Mouse (Mus musculus) limb, embryonic 14.5 days (tissue): ENCODE data around the gene Inhbe. TPM values are rescaled to one million over a fixed set of nuclear protein-coding genes. Genes with fewer than 3 reads are reported as not detected.
A peak's percentile ranks its signal among the peaks of the same experiment; 100 is the strongest.

Experiments used
- ATAC-seq: fragments of 200-750 bp; cut with Nextera tagmentation; 2 replicates; pipeline ENCODE4 v1.8.0; 2017; ENCODE audit warnings: low read depth, moderate number of reproducible peaks, moderate TSS enrichment; ENCODE audit not compliant: low FRiP score
- DNase-seq: peaks from one replicate; pipeline ENCODE4 v3.0.0-alpha.2; 2015; ENCODE audit warnings: low spot score
- H3K27ac ChIP-seq: fragments of 300-500 bp; sonication (generic); replicated peaks from 2 replicates; pipeline ENCODE4 v1.5.1; 2014; ENCODE audit warnings: low read depth, mild to moderate bottlenecking, low read length, moderate library complexity, mixed read lengths
- H3K27me3 ChIP-seq: fragments of 300-500 bp; sonication (generic); 2 replicates; pipeline ENCODE4 v1.6.1; 2014; ENCODE audit warnings: low read length, mixed read lengths; ENCODE audit not compliant: control insufficient read depth, insufficient read depth
- H3K36me3 ChIP-seq: fragments of 300-500 bp; sonication (generic); 2 replicates; pipeline ENCODE4 v1.6.1; 2014; ENCODE audit warnings: mild to moderate bottlenecking, low read length, moderate library complexity, mixed read lengths; ENCODE audit not compliant: control insufficient read depth, insufficient read depth
- H3K4me1 ChIP-seq: fragments of 300-500 bp; sonication (generic); 2 replicates; pipeline ENCODE4 v1.6.1; 2014; ENCODE audit warnings: antibody characterized with exemption, low read length, mixed read lengths; ENCODE audit not compliant: control insufficient read depth, insufficient read depth
- H3K4me2 ChIP-seq: fragments of 300-500 bp; sonication (generic); replicated peaks from 2 replicates; pipeline ENCODE4 v1.6.1; 2014; ENCODE audit warnings: low read depth, mild to moderate bottlenecking, low read length, moderate library complexity; ENCODE audit not compliant: severe bottlenecking
- H3K4me3 ChIP-seq: fragments of 300-500 bp; sonication (generic); replicated peaks from 2 replicates; pipeline ENCODE4 v1.5.1; 2014; ENCODE audit warnings: low read length
- H3K9ac ChIP-seq: fragments of 300-500 bp; sonication (generic); 2 replicates; pipeline ENCODE4 v1.6.1; 2014; ENCODE audit warnings: mild to moderate bottlenecking, low read depth, low read length, moderate library complexity; ENCODE audit not compliant: severe bottlenecking
- H3K9me3 ChIP-seq: fragments of 300-500 bp; sonication (generic); 2 replicates; pipeline ENCODE4 v1.6.1; 2016; ENCODE audit warnings: low read length; ENCODE audit not compliant: control insufficient read depth
- POLR2A ChIP-seq: fragments of 200-500 bp; IDR thresholded peaks from 2 replicates; pipeline ENCODE4 v1.8.0; 2012; ENCODE audit warnings: inconsistent platforms, mild to moderate bottlenecking, moderate library complexity, borderline replicate concordance; ENCODE audit not compliant: insufficient read depth, insufficient read length; ENCODE audit errors: extremely low read depth
- WGBS: fragments of 180-500 bp; shearing (Covaris S2); extraction: QIAGEN DNeasy Blood & Tissue Kit; methylation state at CpG from one replicate; pipeline ENCODE4 v1.1.7; 2014; 5-methylcytosine and 5-hydroxymethylcytosine counted together
- polyA plus RNA-seq, 2 experiments: library from polyadenylated mRNA; depleted of rRNA in 1 of 2; stranded (reverse) in 1 of 2; unstranded in 1 of 2; fragments of >200 nt; fragmentation: Nextera tagmentation in 1 of 2; extraction: Ambion mirVana in 1 of 2; gene quantifications; 2 replicates each; pipeline versions ENCODE4 v1.2.1 to v1.2.3; 2012 to 2014

Gene Inhbe
- polyA plus RNA-seq, 2 experiments = not detected

GRCm38 (mm10) chr10:127346173-127346572, 8.0 kb downstream of the Inhbe start:
- no peaks in the 10 kb centered on the region for H3K36me3 ChIP-seq
- H3K4me2 ChIP-seq = no peak overlapping the region
- no peak for TF ChIP-seq POLR2A
- 82% methylated on average over 3 of the region's 3 CpGs for WGBS
- DNase-seq = no peak
- H3K9ac ChIP-seq = no peak overlapping the region
- 0 out of 2 replicates have a peak, but pooled peaks cover 3% of the 10 kb centered on the region for H3K4me1 ChIP-seq
- H3K4me3 ChIP-seq = no peak overlapping the region
- no peaks in the 10 kb centered on the region for H3K27me3 ChIP-seq
- ATAC-seq = no peak
- no peak overlapping the region for H3K27ac ChIP-seq
- no peaks in the 10 kb centered on the region for H3K9me3 ChIP-seq

GRCm38 (mm10) chr10:127343029-127343428, 11.2 kb downstream of the Inhbe start:
- no peaks in the 10 kb centered on the region for H3K27me3 ChIP-seq
- no peak for ATAC-seq
- DNase-seq = no peak
- no peak overlapping the region for H3K4me3 ChIP-seq
- WGBS = 71% methylated on average over 3 of the region's 3 CpGs
- no peak overlapping the region for H3K9ac ChIP-seq
- no peak overlapping the region for H3K27ac ChIP-seq
- no peaks in the 10 kb centered on the region for H3K36me3 ChIP-seq
- no peak for TF ChIP-seq POLR2A
- no peaks in the 10 kb centered on the region for H3K9me3 ChIP-seq
- no peaks in the 10 kb centered on the region for H3K4me1 ChIP-seq
- H3K4me2 ChIP-seq = no peak overlapping the region

- DNase-seq (peak; percentile 85), ATAC-seq (peak; percentile 36)
- H3K27ac ChIP-seq = peak within 1 kb of the TSS; percentile 95
- no peaks in the 10 kb centered on the region for H3K9me3 ChIP-seq
- peak within 1 kb of the TSS; percentile 59 for H3K9ac ChIP-seq
- H3K4me2 ChIP-seq = peak within 1 kb of the TSS; percentile 92
- no peaks in the 10 kb centered on the region for H3K27me3 ChIP-seq
- no peak for TF ChIP-seq POLR2A
- H3K4me3 ChIP-seq = peak within 1 kb of the TSS; percentile 50
- WGBS = under 1% methylated on average over 29 of the region's 29 CpGs
- H3K36me3 ChIP-seq = 0 out of 2 replicates have a peak, but pooled peaks cover 9% of the 10 kb centered on the region
- H3K4me1 ChIP-seq = no peaks in the 10 kb centered on the region
These were observed 12.1 kb downstream of the Inhbe start, which contains the start of gene Gli1 for GRCm38 (mm10) chr10:127341891-127342639. Gene Gli1 (minus strand): TSS chr10:127341974.

- WGBS = 0% methylated on average over 8 of the region's 11 CpGs
- peak overlapping the region; percentile 59 for H3K9ac ChIP-seq
- ATAC-seq (no peak), DNase-seq (no peak)
- H3K4me1 ChIP-seq = no peaks in the 10 kb centered on the region
- no peaks in the 10 kb centered on the region for H3K9me3 ChIP-seq
- H3K27me3 ChIP-seq = no peaks in the 10 kb centered on the region
- peak overlapping the region; percentile 50 for H3K4me3 ChIP-seq
- H3K36me3 ChIP-seq = peaks cover 16% of the 10 kb centered on the region; the same call in 1 of the 2 replicates
- peak overlapping the region; percentile 95 for H3K27ac ChIP-seq
- TF ChIP-seq POLR2A = no peak
- H3K4me2 ChIP-seq = peak overlapping the region; percentile 92
These were observed 12.9 kb downstream of the Inhbe start for GRCm38 (mm10) chr10:127341360-127341690.

GRCm38 (mm10) chr10:127340577-127341359, 13.4 kb downstream of the Inhbe start:
- TF ChIP-seq POLR2A = no peak
- Histone ChIP-seq H3K4me3 (peak overlapping the region; percentile 50), H3K4me2 (peak overlapping the region; percentile 92), H3K9me3 (no peaks in the 10 kb centered on the region), H3K36me3 (peaks cover 22% of the 10 kb centered on the region; the same call in 1 of the 2 replicates), H3K27ac (peak overlapping the region; percentile 95), H3K4me1 (no peaks in the 10 kb centered on the region), H3K9ac (peak overlapping the region; percentile 59), H3K27me3 (no peaks in the 10 kb centered on the region)
- peak; percentile 44 for DNase-seq
- no peak for ATAC-seq
- under 1% methylated on average over 23 of the region's 27 CpGs for WGBS
